Mouse (Mus musculus) hindbrain, embryonic 11.5 days (tissue): Measurements from ENCODE around the gene Sde2. TPM values are rescaled to one million over a fixed set of nuclear protein-coding genes. Genes with fewer than 3 reads are reported as not detected.

Experiments used
- ATAC-seq: fragments of 200-750 bp; cut with Nextera tagmentation; 2 replicates; pipeline ENCODE4 v1.8.0; 2017; ENCODE audit warnings: mild to moderate bottlenecking, moderate TSS enrichment, moderate library complexity; ENCODE audit not compliant: low FRiP score
- DNase-seq: peaks from one replicate; pipeline ENCODE4 v3.0.0-alpha.2; 2015; ENCODE audit warnings: low spot score
- H3K27ac ChIP-seq: fragments of 300-500 bp; sonication (generic); 2 replicates; pipeline ENCODE4 v1.5.1; 2014; ENCODE audit warnings: mild to moderate bottlenecking, low read depth, low read length
- H3K27me3 ChIP-seq: fragments of 300-500 bp; sonication (generic); 2 replicates; pipeline ENCODE4 v1.6.1; 2014; ENCODE audit warnings: mild to moderate bottlenecking, low read length, moderate library complexity, mixed read lengths; ENCODE audit not compliant: control insufficient read depth, insufficient read depth
- H3K36me3 ChIP-seq: fragments of 300-500 bp; sonication (generic); 2 replicates; pipeline ENCODE4 v1.6.1; 2014; ENCODE audit warnings: mild to moderate bottlenecking, low read length, moderate library complexity, mixed read lengths; ENCODE audit not compliant: control insufficient read depth, insufficient read depth
- H3K4me1 ChIP-seq: fragments of 300-500 bp; sonication (generic); replicated peaks from 2 replicates; pipeline ENCODE4 v1.6.1; 2014; ENCODE audit warnings: low read length, mixed read lengths; ENCODE audit not compliant: control insufficient read depth, insufficient read depth
- H3K4me2 ChIP-seq: fragments of 300-500 bp; sonication (generic); replicated peaks from 2 replicates; pipeline ENCODE4 v1.6.1; 2014; ENCODE audit warnings: mild to moderate bottlenecking, low read depth, low read length
- H3K4me3 ChIP-seq: fragments of 300-500 bp; sonication (generic); 2 replicates; pipeline ENCODE4 v1.5.1; 2014; ENCODE audit warnings: low read depth, low read length
- H3K9ac ChIP-seq: fragments of 300-500 bp; sonication (generic); 2 replicates; pipeline ENCODE4 v1.6.1; 2014; ENCODE audit warnings: low read depth, low read length
- H3K9me3 ChIP-seq: fragments of 300-500 bp; sonication (generic); 2 replicates; pipeline ENCODE4 v1.6.1; 2016; ENCODE audit warnings: low read length; ENCODE audit not compliant: control insufficient read depth
- WGBS: fragments of 180-500 bp; shearing (Covaris S2); extraction: QIAGEN DNeasy Blood & Tissue Kit; methylation state at CpG from one replicate; pipeline ENCODE4 v1.1.7; 2014; 5-methylcytosine and 5-hydroxymethylcytosine counted together
- polyA plus RNA-seq: library from polyadenylated mRNA; unstranded; fragments of >200 nt; fragmentation: Nextera tagmentation; extraction: Ambion mirVana; gene quantifications from 2 replicates; pipeline ENCODE4 v1.2.1, GENCODE M21; 2014

Sde2 gene
- 33.8 and 34.7 TPM in 2 replicates for polyA plus RNA-seq

DNA sequence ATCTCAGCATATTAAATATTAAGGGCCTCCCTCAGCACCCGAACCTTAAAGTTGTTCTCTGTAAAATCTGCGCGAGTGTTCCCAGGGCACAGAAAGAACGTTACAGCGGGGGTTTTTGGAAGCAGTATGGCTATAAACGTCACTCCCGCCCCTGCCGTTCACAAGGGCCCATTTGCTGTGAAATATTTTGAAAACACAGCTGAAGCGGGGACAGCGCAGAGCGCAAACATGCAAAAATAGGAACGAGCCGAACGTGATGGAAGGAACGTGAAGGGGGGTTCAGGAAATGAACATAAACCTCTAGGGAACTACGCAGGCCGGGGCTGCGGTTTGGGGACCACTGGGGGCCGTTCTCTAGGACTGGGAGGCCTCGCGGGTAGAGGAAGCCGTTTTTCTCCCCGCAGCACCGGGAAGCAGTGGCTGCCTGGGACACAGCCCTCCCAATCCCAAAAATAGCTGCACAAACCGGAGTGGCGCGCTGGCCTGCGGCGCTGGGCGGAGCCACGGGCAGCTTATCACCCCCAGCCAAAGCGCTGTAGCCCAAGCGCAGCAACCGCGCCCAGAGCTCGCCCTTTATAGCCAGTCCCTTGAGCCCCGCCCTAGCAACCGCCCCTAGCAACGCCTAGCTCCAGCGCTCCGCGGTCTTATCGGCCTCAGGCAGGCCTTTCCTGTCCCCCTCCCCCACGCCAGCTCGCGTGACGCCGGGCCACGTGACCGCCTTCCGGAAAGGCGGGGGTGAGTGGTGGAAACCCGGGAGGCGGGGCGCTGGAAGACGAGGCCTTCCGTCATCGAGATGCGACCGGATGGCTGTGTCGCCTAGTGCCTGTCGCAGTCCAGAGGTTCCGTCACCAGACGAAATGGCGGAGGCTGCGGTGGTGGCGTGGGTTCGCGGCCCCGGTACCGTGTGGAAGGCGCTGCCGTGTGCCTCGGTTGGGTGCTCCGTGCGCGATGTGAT lies at the start of gene Sde2:
Gene Sde2 (plus strand): TSS at position 812 of the 955 bp plus-strand sequence.
- ATAC-seq: peak; percentile 99
- WGBS: under 1% methylated on average over 77 of the region's 77 CpGs
- Histone ChIP-seq H3K27me3 (no peaks in the 10 kb centered on the region), H3K9ac (peak within 1 kb of the TSS; percentile 76), H3K4me2 (peak within 1 kb of the TSS; percentile 72), H3K27ac (peak within 1 kb of the TSS; percentile 97), H3K36me3 (no peaks in the 10 kb centered on the region), H3K4me3 (peak within 1 kb of the TSS; percentile 75), H3K9me3 (no peaks in the 10 kb centered on the region), H3K4me1 (peaks cover 5% of the 10 kb centered on the region)
- peak; percentile 100 for DNase-seq

DNA sequence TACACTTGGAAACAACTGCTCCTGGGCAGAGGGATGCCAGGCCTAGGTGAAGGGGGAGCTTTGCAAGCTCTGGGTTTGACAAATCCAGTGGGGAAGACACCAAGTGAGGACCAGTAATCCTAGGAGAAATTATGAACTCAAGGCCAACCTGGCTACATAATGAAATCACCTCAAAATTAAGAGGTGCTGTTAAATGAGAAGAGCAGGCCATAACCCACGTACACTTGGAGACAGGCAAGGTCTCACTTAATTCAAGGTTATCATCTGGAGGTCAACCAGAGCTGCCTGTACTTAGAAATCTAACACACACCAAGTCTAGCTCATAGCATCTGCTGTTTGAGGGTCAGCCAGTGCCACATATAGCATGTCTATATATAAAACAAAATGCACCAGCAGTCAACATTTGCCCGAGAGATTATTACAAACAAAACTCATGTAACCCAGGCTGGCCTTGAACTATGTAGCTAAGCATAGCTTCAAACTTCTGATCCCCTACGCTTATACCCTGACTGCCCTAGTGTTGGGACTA lies 49.4 kb upstream of the Sde2 start:
- H3K9ac ChIP-seq: no peak overlapping the region
- DNase-seq: no peak
- H3K27me3 ChIP-seq: no peaks in the 10 kb centered on the region
- WGBS: 85% methylated on average over 3 of the region's 3 CpGs
- no peak overlapping the region for H3K27ac ChIP-seq
- H3K4me1 ChIP-seq: no peaks in the 10 kb centered on the region
- H3K9me3 ChIP-seq: no peaks in the 10 kb centered on the region
- H3K4me2 ChIP-seq: no peak overlapping the region
- ATAC-seq: no peak
- H3K4me3 ChIP-seq: no peak overlapping the region
- peaks cover 19% of the 10 kb centered on the region for H3K36me3 ChIP-seq

DNA sequence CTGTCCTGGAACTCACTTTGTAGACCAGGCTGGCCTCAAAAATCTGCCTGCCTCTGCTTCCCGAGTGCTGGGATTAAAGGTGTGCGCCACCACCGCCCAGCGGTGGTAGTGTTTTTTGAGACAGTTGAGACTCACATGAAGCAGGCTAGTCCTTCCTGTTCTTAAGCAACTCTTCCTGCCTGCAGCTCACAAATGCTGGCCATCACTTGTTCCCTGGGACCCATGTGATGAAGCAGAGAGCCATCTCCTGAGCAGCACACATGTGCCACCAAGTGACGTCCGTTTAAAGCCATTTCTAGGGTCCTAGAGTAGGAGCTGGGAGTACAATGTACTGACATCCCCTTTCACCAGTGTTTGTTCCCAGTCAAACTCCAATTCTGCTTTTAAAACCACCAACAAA lies 47.0 kb upstream of the Sde2 start:
- H3K27ac ChIP-seq: no peak overlapping the region
- no peaks in the 10 kb centered on the region for H3K9me3 ChIP-seq
- no peak overlapping the region for H3K9ac ChIP-seq
- peaks cover 32% of the 10 kb centered on the region for H3K36me3 ChIP-seq
- ATAC-seq (no peak), DNase-seq (no peak)
- no peak overlapping the region for H3K4me3 ChIP-seq
- H3K27me3 ChIP-seq: no peaks in the 10 kb centered on the region
- 96% methylated on average over 6 of the region's 6 CpGs for WGBS
- no peaks in the 10 kb centered on the region for H3K4me1 ChIP-seq
- H3K4me2 ChIP-seq: no peak overlapping the region

DNA sequence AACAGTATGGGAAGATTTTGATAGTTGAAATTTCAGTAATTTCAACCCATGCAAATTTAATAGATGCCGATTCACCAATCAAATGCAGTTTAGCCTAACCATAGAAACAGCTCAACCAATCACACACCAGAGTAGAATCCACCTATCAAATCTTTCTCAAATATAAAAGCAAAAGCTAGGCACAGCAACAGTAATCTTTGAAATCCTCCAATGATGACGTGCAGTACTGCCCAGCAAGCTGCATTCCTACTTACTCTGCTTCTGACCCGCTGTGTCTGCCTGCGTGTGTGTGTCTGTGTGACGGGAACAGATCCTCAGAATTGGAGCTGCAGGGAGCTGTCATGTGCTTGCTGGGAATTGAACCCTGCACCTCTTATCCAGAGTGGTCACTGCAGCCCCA lies 42.1 kb upstream of the Sde2 start:
- ATAC-seq (no peak), DNase-seq (no peak)
- Histone ChIP-seq H3K4me3 (no peak overlapping the region), H3K27ac (no peak overlapping the region), H3K9ac (no peak overlapping the region), H3K4me2 (no peak overlapping the region), H3K36me3 (peaks cover 32% of the 10 kb centered on the region), H3K9me3 (no peaks in the 10 kb centered on the region), H3K27me3 (no peaks in the 10 kb centered on the region), H3K4me1 (0 out of 2 replicates have a peak, but pooled peaks cover 3% of the 10 kb centered on the region)
- 81% methylated on average over 5 of the region's 5 CpGs for whole genome bisulfite sequencing

DNA sequence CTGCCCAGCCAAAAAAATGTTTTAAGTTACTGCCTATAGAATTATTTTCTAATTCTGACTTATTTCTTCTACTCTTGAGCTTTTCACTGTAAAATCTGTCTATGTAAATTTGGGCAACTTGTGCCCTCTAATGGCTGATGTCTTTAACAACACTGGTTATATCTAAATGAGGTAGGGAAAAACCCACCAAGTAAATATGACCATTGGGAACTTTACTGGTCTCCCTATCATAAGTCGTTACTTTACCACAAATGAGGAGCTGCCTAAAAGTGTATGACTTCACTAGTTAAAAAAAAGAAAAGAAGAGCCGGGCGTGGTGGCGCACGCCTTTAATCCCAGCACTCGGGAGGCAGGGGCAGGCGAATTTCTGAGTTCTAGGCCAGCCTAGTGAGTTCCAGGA lies 40.0 kb upstream of the Sde2 start:
- WGBS: 89% methylated on average over 7 of the region's 7 CpGs
- Histone ChIP-seq H3K4me2 (peak overlapping the region; percentile 34), H3K9ac (no peak overlapping the region), H3K4me1 (0 out of 2 replicates have a peak, but pooled peaks cover 5% of the 10 kb centered on the region), H3K36me3 (peaks cover 20% of the 10 kb centered on the region), H3K4me3 (peak overlapping the region; percentile 98), H3K9me3 (no peaks in the 10 kb centered on the region), H3K27ac (no peak overlapping the region), H3K27me3 (no peaks in the 10 kb centered on the region)
- ATAC-seq (no peak), DNase-seq (no peak)

DNA sequence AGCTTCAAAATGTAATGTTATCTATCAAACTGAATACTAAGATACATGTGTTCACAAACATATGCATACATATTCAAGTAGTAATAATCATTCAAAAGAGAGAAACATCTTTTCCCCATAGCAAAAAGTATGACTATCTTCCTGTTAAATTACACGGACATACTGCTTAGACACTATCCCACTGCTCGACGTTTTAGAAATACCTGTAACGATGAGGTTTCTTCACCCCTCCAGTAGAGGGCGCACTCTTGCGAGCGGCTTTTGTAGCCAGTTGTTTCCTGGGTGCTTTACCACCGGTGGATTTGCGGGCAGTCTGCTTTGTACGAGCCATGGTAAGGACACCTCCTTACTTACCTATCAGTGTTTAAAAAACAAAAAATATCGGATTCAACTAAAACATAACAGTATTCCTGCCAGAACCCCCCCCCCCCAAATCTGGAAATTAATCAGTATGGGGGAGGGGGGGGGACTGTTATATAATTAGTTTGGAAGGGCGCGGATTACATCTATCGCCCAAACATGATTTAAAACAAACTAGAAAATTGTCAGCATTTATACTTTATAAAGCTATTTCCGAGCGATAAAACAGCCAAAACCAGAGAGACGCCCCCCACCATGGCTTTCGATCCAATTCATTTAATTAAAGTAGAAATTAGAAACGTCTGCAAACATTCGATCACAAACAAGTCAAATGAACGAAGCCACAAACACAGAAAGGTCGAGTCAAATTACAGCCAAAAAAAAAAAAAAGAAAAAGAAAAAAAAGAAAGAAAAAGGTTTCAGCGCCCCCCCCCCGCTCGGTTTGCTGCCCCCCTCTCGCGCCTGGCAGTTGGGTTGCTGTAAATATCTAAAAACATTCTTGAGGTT lies 39.1 kb upstream of the Sde2 start:
- H3K9ac ChIP-seq: peak overlapping the region; percentile 99
- H3K27me3 ChIP-seq: no peaks in the 10 kb centered on the region
- no peak for ATAC-seq
- peaks cover 16% of the 10 kb centered on the region for H3K36me3 ChIP-seq
- H3K4me1 ChIP-seq: 0 out of 2 replicates have a peak, but pooled peaks cover 5% of the 10 kb centered on the region
- peak overlapping the region; percentile 34 for H3K4me2 ChIP-seq
- WGBS: 6% methylated on average over 27 of the region's 27 CpGs
- H3K9me3 ChIP-seq: no peaks in the 10 kb centered on the region
- peak; percentile 34 for DNase-seq
- H3K4me3 ChIP-seq: peak overlapping the region; percentile 98
- peak overlapping the region; percentile 98 for H3K27ac ChIP-seq

DNA sequence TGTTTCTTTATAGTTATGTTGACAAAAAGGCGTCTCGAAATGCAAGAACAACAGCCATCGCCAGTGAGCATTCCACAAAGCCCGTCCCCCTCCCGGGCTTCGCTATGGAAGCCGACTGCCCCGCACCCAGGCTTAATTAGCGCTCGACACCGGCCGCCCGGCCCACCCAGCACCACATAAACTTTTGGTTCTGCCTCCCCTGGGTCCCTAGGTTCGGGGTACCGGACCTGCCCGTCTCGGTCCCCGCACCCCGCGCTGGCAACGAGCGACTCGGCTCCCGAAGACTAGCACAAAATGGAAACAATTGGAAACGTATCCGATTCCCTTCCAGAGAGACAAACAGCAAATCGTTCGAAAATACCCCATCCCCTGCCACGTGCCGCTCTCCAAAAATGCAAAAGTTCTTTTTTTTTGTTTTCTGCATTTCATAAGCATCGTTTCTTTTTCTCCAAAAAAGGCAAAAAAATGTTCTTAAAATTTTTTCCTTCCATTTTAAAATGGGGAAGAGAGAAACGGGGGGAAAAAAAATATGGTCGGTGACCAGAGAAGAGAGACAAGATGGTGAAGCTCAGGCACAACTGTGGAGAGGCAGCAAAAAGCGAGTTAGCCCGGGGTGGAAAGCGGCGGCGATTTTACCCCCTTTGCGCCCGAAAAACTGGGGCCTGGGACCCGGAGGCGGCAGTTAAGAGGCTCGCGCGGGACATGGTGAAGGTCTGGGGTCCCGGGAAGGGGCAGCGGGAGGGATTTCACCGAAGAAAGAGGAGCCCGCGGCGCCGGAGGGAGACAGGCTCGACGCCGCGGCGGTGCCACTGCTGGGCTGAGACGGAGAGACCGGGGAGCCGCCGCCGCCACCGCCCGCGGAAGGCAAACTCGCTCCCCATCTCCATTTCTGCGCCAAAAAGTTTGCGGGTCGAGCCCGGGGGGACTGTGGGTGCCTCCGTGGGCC lies 38.2 kb upstream of the Sde2 start:
- ATAC-seq (peak; percentile 51; the same call in 1 of the 2 replicates), DNase-seq (peak; percentile 77)
- no peak overlapping the region for H3K4me2 ChIP-seq
- H3K4me3 ChIP-seq: peak overlapping the region; percentile 98
- peak overlapping the region; percentile 98 for H3K27ac ChIP-seq
- no peaks in the 10 kb centered on the region for H3K27me3 ChIP-seq
- H3K36me3 ChIP-seq: peaks cover 8% of the 10 kb centered on the region
- peak overlapping the region; percentile 99 for H3K9ac ChIP-seq
- WGBS: under 1% methylated on average over 71 of the region's 71 CpGs
- H3K4me1 ChIP-seq: 0 out of 2 replicates have a peak, but pooled peaks cover 5% of the 10 kb centered on the region
- no peaks in the 10 kb centered on the region for H3K9me3 ChIP-seq
